Mouse (Mus musculus) hindbrain, embryonic 14.5 days (tissue): Measurements from ENCODE around the gene Cdc5l. TPM values are rescaled to one million over a fixed set of nuclear protein-coding genes. Genes with fewer than 3 reads are reported as not detected.

Experiments
- ATAC-seq: fragments of 200-750 bp; cut with Nextera tagmentation; 2 replicates; pipeline ENCODE4 v1.8.0; 2017; ENCODE audit warnings: moderate number of reproducible peaks, mild to moderate bottlenecking, moderate TSS enrichment, moderate library complexity; ENCODE audit not compliant: low FRiP score
- DNase-seq: peaks from one replicate; pipeline ENCODE4 v3.0.0-alpha.2; 2015; ENCODE audit warnings: low spot score
- H3K27ac ChIP-seq: fragments of 300-500 bp; sonication (generic); 2 replicates; pipeline ENCODE4 v1.5.1; 2014; ENCODE audit warnings: mild to moderate bottlenecking, moderate library complexity
- H3K27me3 ChIP-seq: fragments of 300-500 bp; sonication (generic); 2 replicates; pipeline ENCODE4 v1.6.1; 2014; ENCODE audit warnings: mild to moderate bottlenecking, low read length, mixed read lengths; ENCODE audit not compliant: control insufficient read depth, insufficient read depth
- H3K36me3 ChIP-seq: fragments of 300-500 bp; sonication (generic); replicated peaks from 2 replicates; pipeline ENCODE4 v1.6.1; 2014; ENCODE audit not compliant: control insufficient read depth, insufficient read depth
- H3K4me1 ChIP-seq: fragments of 300-500 bp; sonication (generic); replicated peaks from 2 replicates; pipeline ENCODE4 v1.6.1; 2014; ENCODE audit warnings: antibody characterized with exemption, low read length, mixed read lengths; ENCODE audit not compliant: control insufficient read depth, insufficient read depth
- H3K4me2 ChIP-seq: fragments of 300-500 bp; sonication (generic); replicated peaks from 2 replicates; pipeline ENCODE4 v1.6.1; 2014; ENCODE audit warnings: mild to moderate bottlenecking, moderate library complexity
- H3K4me3 ChIP-seq: fragments of 300-500 bp; sonication (generic); replicated peaks from 2 replicates; pipeline ENCODE4 v1.5.1; 2014; ENCODE audit warnings: mild to moderate bottlenecking, low read length
- H3K9ac ChIP-seq: fragments of 300-500 bp; sonication (generic); 2 replicates; pipeline ENCODE4 v1.6.1; 2014
- H3K9me3 ChIP-seq: fragments of 300-500 bp; sonication (generic); 2 replicates; pipeline ENCODE4 v1.6.1; 2016; ENCODE audit warnings: low read length; ENCODE audit not compliant: control insufficient read depth
- WGBS: fragments of 180-500 bp; shearing (Covaris S2); extraction: QIAGEN DNeasy Blood & Tissue Kit; methylation state at CpG from one replicate; pipeline ENCODE4 v1.1.7; 2014; 5-methylcytosine and 5-hydroxymethylcytosine counted together
- polyA plus RNA-seq: library from polyadenylated mRNA; unstranded; fragments of >200 nt; fragmentation: Nextera tagmentation; extraction: Ambion mirVana; gene quantifications from 2 replicates; pipeline ENCODE4 v1.2.1, GENCODE M21; 2014

Gene Cdc5l
- polyA plus RNA-seq, 1 experiment from 2014 or later: 64.7 TPM

- no peaks in the 10 kb centered on the region for H3K4me1 ChIP-seq
- no peak overlapping the region for H3K4me3 ChIP-seq
- ATAC-seq (no peak), DNase-seq (no peak)
- no peak overlapping the region for H3K27ac ChIP-seq
- no peak overlapping the region for H3K4me2 ChIP-seq
- H3K9ac ChIP-seq: no peak overlapping the region
- H3K36me3 ChIP-seq: peaks cover 90% of the 10 kb centered on the region
- H3K9me3 ChIP-seq: no peaks in the 10 kb centered on the region
- 94% methylated on average over 2 of the region's 2 CpGs for WGBS
- no peaks in the 10 kb centered on the region for H3K27me3 ChIP-seq
These were observed 24.8 kb downstream of the Cdc5l start for GRCm38 (mm10) chr17:45408719-45409118.

GRCm38 (mm10) chr17:45406281-45406680 is 27.3 kb downstream of the Cdc5l start:
- ATAC-seq: no peak
- 98% methylated on average over 10 of the region's 10 CpGs for WGBS

GRCm38 (mm10) chr17:45403207-45403606 is 30.3 kb downstream of the Cdc5l start:
- Histone ChIP-seq H3K9me3 (no peaks in the 10 kb centered on the region), H3K27me3 (no peaks in the 10 kb centered on the region), H3K4me1 (no peaks in the 10 kb centered on the region), H3K36me3 (peaks cover 45% of the 10 kb centered on the region), H3K27ac (no peak overlapping the region), H3K4me3 (no peak overlapping the region), H3K9ac (no peak overlapping the region), H3K4me2 (no peak overlapping the region)
- ATAC-seq (0 out of 2 replicates have a peak, but pooled peaks have one; percentile 37), DNase-seq (peak; percentile 89)
- WGBS: 14% methylated on average over 3 of the region's 3 CpGs

More at GRCm38 (mm10) chr17:45406281-45406680, 27.3 kb downstream of the Cdc5l start:
- no peak overlapping the region for H3K27ac ChIP-seq
- no peak overlapping the region for H3K9ac ChIP-seq
- H3K36me3 ChIP-seq: peaks cover 72% of the 10 kb centered on the region
- no peaks in the 10 kb centered on the region for H3K4me1 ChIP-seq
- no peaks in the 10 kb centered on the region for H3K9me3 ChIP-seq
- no peak overlapping the region for H3K4me3 ChIP-seq
- no peak for DNase-seq
- no peaks in the 10 kb centered on the region for H3K27me3 ChIP-seq
- H3K4me2 ChIP-seq: no peak overlapping the region

- H3K4me3 ChIP-seq: no peak overlapping the region
- H3K36me3 ChIP-seq: peaks cover 41% of the 10 kb centered on the region
- ATAC-seq (no peak), DNase-seq (no peak)
- no peak overlapping the region for H3K4me2 ChIP-seq
- H3K27me3 ChIP-seq: no peaks in the 10 kb centered on the region
- WGBS: 80% methylated on average over 3 of the region's 3 CpGs
- no peaks in the 10 kb centered on the region for H3K9me3 ChIP-seq
- no peak overlapping the region for H3K27ac ChIP-seq
- H3K4me1 ChIP-seq: no peaks in the 10 kb centered on the region
- H3K9ac ChIP-seq: no peak overlapping the region
These were observed 30.9 kb downstream of the Cdc5l start for GRCm38 (mm10) chr17:45402601-45403000.

GRCm38 (mm10) chr17:45402126-45402525 is 31.4 kb downstream of the Cdc5l start:
- Histone ChIP-seq H3K4me1 (no peaks in the 10 kb centered on the region), H3K4me3 (no peak overlapping the region), H3K36me3 (peaks cover 36% of the 10 kb centered on the region), H3K4me2 (no peak overlapping the region), H3K9me3 (no peaks in the 10 kb centered on the region), H3K9ac (no peak overlapping the region), H3K27me3 (no peaks in the 10 kb centered on the region), H3K27ac (no peak overlapping the region)
- WGBS: 91% methylated on average over 1 of the region's 1 CpGs
- no peak for ATAC-seq
- no peak for DNase-seq

- Histone ChIP-seq H3K4me1 (no peaks in the 10 kb centered on the region), H3K27ac (no peak overlapping the region), H3K36me3 (peaks cover 28% of the 10 kb centered on the region), H3K27me3 (no peaks in the 10 kb centered on the region), H3K9ac (no peak overlapping the region), H3K9me3 (no peaks in the 10 kb centered on the region), H3K4me2 (no peak overlapping the region), H3K4me3 (no peak overlapping the region)
- DNase-seq (no peak), ATAC-seq (no peak)
- 95% methylated on average over 5 of the region's 5 CpGs for WGBS
These were observed 32.2 kb downstream of the Cdc5l start for GRCm38 (mm10) chr17:45401126-45401905.

- H3K27ac ChIP-seq: no peak overlapping the region
- DNase-seq (no peak), ATAC-seq (no peak)
- no peaks in the 10 kb centered on the region; the same call in 1 of the 2 replicates for H3K4me1 ChIP-seq
- no peak overlapping the region for H3K4me3 ChIP-seq
- H3K36me3 ChIP-seq: peaks cover 15% of the 10 kb centered on the region
- no peaks in the 10 kb centered on the region for H3K9me3 ChIP-seq
- no peaks in the 10 kb centered on the region for H3K27me3 ChIP-seq
- H3K4me2 ChIP-seq: no peak overlapping the region
- H3K9ac ChIP-seq: no peak overlapping the region
- 91% methylated on average over 2 of the region's 2 CpGs for WGBS
These were observed 35.5 kb downstream of the Cdc5l start for GRCm38 (mm10) chr17:45398021-45398420.

GRCm38 (mm10) chr17:45397541-45397940 is 36.0 kb downstream of the Cdc5l start:
- Histone ChIP-seq H3K4me1 (no peaks in the 10 kb centered on the region; the same call in 1 of the 2 replicates), H3K4me2 (no peak overlapping the region), H3K9me3 (no peaks in the 10 kb centered on the region), H3K4me3 (no peak overlapping the region), H3K27ac (no peak overlapping the region), H3K36me3 (peaks cover 20% of the 10 kb centered on the region), H3K9ac (no peak overlapping the region), H3K27me3 (no peaks in the 10 kb centered on the region)
- whole genome bisulfite sequencing: 72% methylated on average over 3 of the region's 3 CpGs
- no peak for DNase-seq
- ATAC-seq: no peak

GRCm38 (mm10) chr17:45394612-45395011 is 38.9 kb downstream of the Cdc5l start:
- 82% methylated on average over 9 of the region's 9 CpGs for WGBS
- ATAC-seq: no peak
- Histone ChIP-seq H3K4me2 (no peak overlapping the region), H3K9ac (no peak overlapping the region), H3K27me3 (no peaks in the 10 kb centered on the region), H3K36me3 (peaks cover 44% of the 10 kb centered on the region), H3K9me3 (no peaks in the 10 kb centered on the region), H3K27ac (no peak overlapping the region), H3K4me1 (no peaks in the 10 kb centered on the region; the same call in 1 of the 2 replicates), H3K4me3 (no peak overlapping the region)
- DNase-seq: no peak
